ENCODE assay signal across 17 mouse cellular contexts in genomic region chr14:121727996-121728395, GRCm38 (mm10).
"Had no signal": no experiment of that assay in that cellular context is flagged by ENCODE, and none has a peak within 500 bp of the region (broad histone marks: within the 10 kb centered on the region; RNA-seq: fewer than 3 reads in every experiment).

No protein-coding gene starts in this region.

- H3K9ac ChIP-seq: liver, embryonic 13.5 days; midbrain, embryonic 13.5 days; neural tube, embryonic 13.5 days; stomach, embryonic 15.5 days had no signal

- H3K27ac ChIP-seq: kidney, postnatal 0 days; layer of hippocampus, adult 2 months; liver, embryonic 13.5 days; midbrain, embryonic 13.5 days; neural tube, embryonic 13.5 days; stomach, embryonic 15.5 days had no signal

- H3K36me3 ChIP-seq: liver, embryonic 13.5 days; midbrain, embryonic 13.5 days; neural tube, embryonic 13.5 days; stomach, embryonic 15.5 days had no signal

- DNase-seq: kidney, adult 2 months; kidney, postnatal 25 days; layer of hippocampus, adult 9-11 months; liver, embryonic 13.5 days; lung, adult 2 months; lung, postnatal 14 days; lung, postnatal 4 days; thymus, adult 18-20 months; thymus, postnatal 14 days; thymus, postnatal 4 days had no signal

- H3K4me2 ChIP-seq: liver, embryonic 13.5 days; midbrain, embryonic 13.5 days; neural tube, embryonic 13.5 days; stomach, embryonic 15.5 days had no signal

- H3K4me3 ChIP-seq: layer of hippocampus, adult 2 months; liver, embryonic 13.5 days; midbrain, embryonic 13.5 days; myocyte; neural tube, embryonic 13.5 days; stomach, embryonic 15.5 days had no signal

- H3K9me3 ChIP-seq: liver, embryonic 13.5 days; midbrain, embryonic 13.5 days; neural tube, embryonic 13.5 days; stomach, embryonic 15.5 days had no signal

- H3K27me3 ChIP-seq: liver, embryonic 13.5 days; midbrain, embryonic 13.5 days; neural tube, embryonic 13.5 days; stomach, embryonic 15.5 days had no signal

- ATAC-seq: midbrain, embryonic 13.5 days; midbrain, embryonic 16.5 days had no signal
